Mouse (Mus musculus) neural tube, embryonic 15.5 days (tissue): ENCODE measurements around the gene Anpep. TPM values are rescaled to one million over a fixed set of nuclear protein-coding genes. Genes with fewer than 3 reads are reported as not detected.

Source experiments
- ATAC-seq: fragments of 200-750 bp; cut with Nextera tagmentation; 2 replicates; pipeline ENCODE4 v1.8.0; 2017; ENCODE audit warnings: mild to moderate bottlenecking, moderate TSS enrichment, moderate library complexity; ENCODE audit not compliant: low FRiP score
- H3K27ac ChIP-seq: fragments of 300-500 bp; sonication (generic); replicated peaks from 2 replicates; pipeline ENCODE4 v1.5.1; 2015; ENCODE audit warnings: mild to moderate bottlenecking, inconsistent platforms
- H3K27me3 ChIP-seq: fragments of 300-500 bp; sonication (generic); replicated peaks from 2 replicates; pipeline ENCODE4 v1.6.1; 2015; ENCODE audit warnings: inconsistent platforms
- H3K36me3 ChIP-seq: fragments of 300-500 bp; sonication (generic); 2 replicates; pipeline ENCODE4 v1.6.1; 2015; ENCODE audit warnings: inconsistent platforms
- H3K4me1 ChIP-seq: fragments of 300-500 bp; sonication (generic); 2 replicates; pipeline ENCODE4 v1.6.1; 2015; ENCODE audit warnings: inconsistent platforms
- H3K4me2 ChIP-seq: fragments of 300-500 bp; sonication (generic); 2 replicates; pipeline ENCODE4 v1.6.1; 2015; ENCODE audit warnings: inconsistent platforms, mild to moderate bottlenecking, moderate library complexity
- H3K4me3 ChIP-seq: fragments of 300-500 bp; sonication (generic); replicated peaks from 2 replicates; pipeline ENCODE4 v1.5.1; 2015; ENCODE audit warnings: mild to moderate bottlenecking, inconsistent platforms
- H3K9ac ChIP-seq: fragments of 300-500 bp; sonication (generic); replicated peaks from 2 replicates; pipeline ENCODE4 v1.6.1; 2015; ENCODE audit warnings: mild to moderate bottlenecking, inconsistent platforms
- H3K9me3 ChIP-seq: fragments of 300-500 bp; sonication (generic); replicated peaks from 2 replicates; pipeline ENCODE4 v1.6.1; 2016; ENCODE audit warnings: inconsistent platforms
- WGBS: fragments of 180-500 bp; shearing (Covaris S2); methylation state at CpG from one replicate; pipeline ENCODE4 v1.1.7; 2015; ENCODE audit warnings: mixed read lengths; 5-methylcytosine and 5-hydroxymethylcytosine counted together
- polyA plus RNA-seq: library from polyadenylated mRNA; unstranded; fragments of >200 nt; fragmentation: Nextera tagmentation; extraction: Ambion mirVana; gene quantifications from 2 replicates; pipeline ENCODE4 v1.2.1, GENCODE M21; 2015

The Anpep gene
- polyA plus RNA-seq, 1 experiment from 2014 or later, result 6.2 TPM

DNA sequence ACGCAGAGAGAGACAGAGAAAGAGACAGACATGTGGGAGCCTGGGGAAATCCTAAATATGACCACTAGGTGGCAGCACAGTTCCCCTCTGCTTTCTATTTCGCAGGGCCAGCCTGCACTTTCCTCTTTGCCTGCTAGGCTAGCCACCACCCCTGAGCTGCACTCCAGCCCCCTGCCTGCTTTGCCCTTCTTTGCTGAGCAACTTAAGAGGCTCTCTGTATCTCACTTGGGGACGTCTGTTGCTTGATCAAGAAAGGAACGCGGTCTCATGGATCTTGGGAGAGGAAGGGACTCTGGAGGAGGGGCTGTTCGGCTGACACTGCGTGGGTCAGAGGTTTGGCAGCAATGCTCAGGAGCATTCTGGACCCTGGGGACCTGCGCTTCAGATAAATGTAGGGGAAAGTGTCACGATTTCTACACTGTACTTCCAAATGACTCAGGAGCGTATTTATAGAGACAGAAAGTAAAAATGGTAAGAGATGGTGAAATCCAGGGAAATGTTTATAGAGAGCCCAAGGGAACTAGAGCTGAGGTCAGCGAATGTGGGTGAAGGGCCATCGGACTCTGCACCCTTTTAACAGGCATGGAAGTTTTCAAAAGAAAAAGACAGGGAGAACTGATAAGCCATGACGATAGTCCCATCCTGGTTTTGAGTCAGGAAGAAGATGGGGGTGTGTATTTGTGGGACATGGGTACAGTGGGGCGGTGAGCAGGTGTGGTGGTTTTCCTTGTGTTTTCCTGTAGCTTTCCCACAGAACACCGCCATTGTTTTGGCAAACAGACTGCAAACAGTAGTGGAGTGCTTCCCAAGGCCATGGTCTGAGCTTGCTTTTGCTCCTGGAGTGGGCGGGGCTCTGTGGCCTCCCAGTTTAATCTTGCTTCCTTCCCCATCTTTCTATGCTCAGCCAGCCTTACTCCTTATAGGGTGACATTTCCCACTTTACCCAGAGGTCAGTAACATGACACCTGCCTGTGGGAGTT lies 79.9 kb downstream of the Anpep start:
- 34% methylated on average over 16 of the region's 16 CpGs for WGBS
- peaks cover 4% of the 10 kb centered on the region for H3K4me1 ChIP-seq
- no peaks in the 10 kb centered on the region for H3K36me3 ChIP-seq
- H3K4me3 ChIP-seq, result peak overlapping the region; percentile 19; the same call in 1 of the 2 replicates
- peak; percentile 69; the same call in 1 of the 2 replicates for ATAC-seq
- no peak overlapping the region for H3K27ac ChIP-seq
- no peaks in the 10 kb centered on the region for H3K27me3 ChIP-seq
- peak overlapping the region; percentile 49 for H3K4me2 ChIP-seq
- no peak overlapping the region for H3K9ac ChIP-seq
- no peaks in the 10 kb centered on the region for H3K9me3 ChIP-seq

Other genes starting within 250 kb of the Anpep start
- 5.4 and 6.5 TPM in 2 replicates for gene Rhcg, start 243.4 kb downstream of the Anpep start, polyA plus RNA-seq
- 1.4 and 3.2 TPM in 2 replicates for gene Ticrr, start 200.9 kb downstream of the Anpep start, polyA plus RNA-seq
- 1.6 and 1.9 TPM in 2 replicates for gene Kif7, start 145.3 kb downstream of the Anpep start, polyA plus RNA-seq
- gene Plin1, start 128.2 kb downstream of the Anpep start, polyA plus RNA-seq, result 0.05 TPM in 1 of 2 replicates, not detected in the other
- 11.7 and 12.7 TPM in 2 replicates for gene Pex11a, start 117.9 kb downstream of the Anpep start, polyA plus RNA-seq
- 0.19 and 0.34 TPM in 2 replicates for gene Wdr93, start 117.9 kb downstream of the Anpep start, polyA plus RNA-seq
- gene Mesp1, start 67.3 kb downstream of the Anpep start, polyA plus RNA-seq, result not detected in 2 replicates
- 1.2 and 1.6 TPM in 2 replicates for gene Mesp2, start 50.3 kb downstream of the Anpep start, polyA plus RNA-seq
- 42.8 and 48.4 TPM in 2 replicates for gene Ap3s2, start 59.6 kb upstream of the Anpep start, polyA plus RNA-seq
- 19.8 and 22.2 TPM in 2 replicates for gene Arpin, start 74.3 kb upstream of the Anpep start, polyA plus RNA-seq
- gene Zfp710, start 163.8 kb upstream of the Anpep start, polyA plus RNA-seq, result 11.6 and 13.9 TPM in 2 replicates